8 mouse cellular contexts compared by ENCODE assay signal in genomic region chr11:105495591-105496270, GRCm38 (mm10). TPM values are rescaled to one million over a fixed set of nuclear protein-coding genes. Genes with fewer than 3 reads are reported as not detected.
DNase-seq lines count a peak whose midpoint lies in the region; ATAC-seq and TF ChIP-seq lines count a peak whose summit lies in the region.
"Had no signal": no experiment of that assay in that cellular context is flagged by ENCODE, and none has a peak within 500 bp of the region (broad histone marks: within the 10 kb centered on the region; RNA-seq: fewer than 3 reads in every experiment).

No protein-coding gene starts in this region.

- no peak overlapping the region for H3K27ac ChIP-seq in hindbrain, embryonic 16.5 days (ENCODE audit: low read depth, low read length)
- H3K27ac ChIP-seq in hindbrain, embryonic 14.5 days: no peak overlapping the region
- no peak overlapping the region for H3K27ac ChIP-seq in neural tube, embryonic 13.5 days (replicated peaks)
- H3K27ac ChIP-seq in heart, embryonic 15.5 days: peak overlapping the region; percentile 58
- H3K27ac ChIP-seq in stomach, postnatal 0 days (replicated peaks): no peak overlapping the region

- WGBS in hindbrain, embryonic 16.5 days: 57% methylated on average over 18 of the region's 18 CpGs
- 68% methylated on average over 18 of the region's 18 CpGs for WGBS in hindbrain, embryonic 14.5 days
- 66% methylated on average over 18 of the region's 18 CpGs for WGBS in neural tube, embryonic 13.5 days
- 34% methylated on average over 18 of the region's 18 CpGs for WGBS in heart, embryonic 15.5 days
- WGBS in stomach, postnatal 0 days: 48% methylated on average over 18 of the region's 18 CpGs

- no peaks in the 10 kb centered on the region for H3K36me3 ChIP-seq in hindbrain, embryonic 16.5 days (ENCODE audit: control insufficient read depth, insufficient read depth, low read length)
- no peaks in the 10 kb centered on the region for H3K36me3 ChIP-seq in hindbrain, embryonic 14.5 days (replicated peaks; ENCODE audit: control insufficient read depth, insufficient read depth)
- no peaks in the 10 kb centered on the region for H3K36me3 ChIP-seq in neural tube, embryonic 13.5 days
- H3K36me3 ChIP-seq in heart, embryonic 15.5 days: no peaks in the 10 kb centered on the region
- H3K36me3 ChIP-seq in stomach, postnatal 0 days (ENCODE audit: control insufficient read depth, insufficient read depth, low read length): no peaks in the 10 kb centered on the region

- no peaks in the 10 kb centered on the region for H3K9me3 ChIP-seq in hindbrain, embryonic 16.5 days (ENCODE audit: control insufficient read depth, low read length)
- no peaks in the 10 kb centered on the region for H3K9me3 ChIP-seq in hindbrain, embryonic 14.5 days (ENCODE audit: control insufficient read depth, low read length)
- H3K9me3 ChIP-seq in neural tube, embryonic 13.5 days: no peaks in the 10 kb centered on the region
- H3K9me3 ChIP-seq in heart, embryonic 15.5 days (replicated peaks): no peaks in the 10 kb centered on the region
- no peaks in the 10 kb centered on the region for H3K9me3 ChIP-seq in stomach, postnatal 0 days (ENCODE audit: control insufficient read depth, low read length)

- no peak for DNase-seq in hindbrain, embryonic 14.5 days (ENCODE audit: low spot score)
- no peak for DNase-seq in neural tube, embryonic 10.5 days (ENCODE audit: extremely low spot score, low spot score)
- no peak for DNase-seq in stomach, postnatal 0 days (ENCODE audit: low spot score)
- DNase-seq in B cell, adult 2 months: no peak
- DNase-seq: kidney, adult 9 months had no signal

- no peaks in the 10 kb centered on the region; the same call in 1 of the 2 replicates for H3K4me1 ChIP-seq in hindbrain, embryonic 16.5 days (ENCODE audit: control insufficient read depth, insufficient read depth, low read depth, low read length)
- no peaks in the 10 kb centered on the region for H3K4me1 ChIP-seq in hindbrain, embryonic 14.5 days (replicated peaks; ENCODE audit: control insufficient read depth, insufficient read depth, low read length)
- H3K4me1 ChIP-seq in neural tube, embryonic 13.5 days (replicated peaks): peaks cover 9% of the 10 kb centered on the region; the same call in 1 of the 2 replicates
- peaks cover 30% of the 10 kb centered on the region for H3K4me1 ChIP-seq in heart, embryonic 15.5 days (replicated peaks)
- no peaks in the 10 kb centered on the region for H3K4me1 ChIP-seq in stomach, postnatal 0 days (replicated peaks; ENCODE audit: control insufficient read depth, insufficient read depth)

- no peak overlapping the region for H3K4me3 ChIP-seq in hindbrain, embryonic 16.5 days (ENCODE audit: low read length)
- no peak overlapping the region for H3K4me3 ChIP-seq in hindbrain, embryonic 14.5 days (replicated peaks; ENCODE audit: low read length)
- H3K4me3 ChIP-seq in neural tube, embryonic 13.5 days: no peak overlapping the region
- H3K4me3 ChIP-seq in heart, embryonic 15.5 days: peak overlapping the region; percentile 1; the same call in 1 of the 2 replicates
- H3K4me3 ChIP-seq in stomach, postnatal 0 days (ENCODE audit: low read depth, low read length): no peak overlapping the region

- no peak for ATAC-seq in hindbrain, embryonic 16.5 days
- ATAC-seq in hindbrain, embryonic 14.5 days (ENCODE audit: low FRiP score): no peak
- ATAC-seq in neural tube, embryonic 13.5 days (ENCODE audit: low read depth): no peak
- ATAC-seq in heart, embryonic 15.5 days (replicated peaks; ENCODE audit: insufficient number of reproducible peaks, insufficient read depth, low FRiP score, low read depth): no peak
- ATAC-seq in stomach, postnatal 0 days (ENCODE audit: low FRiP score, low TSS enrichment): no peak

- TF ChIP-seq EP300 in stomach, postnatal 0 days (optimal IDR thresholded peaks at IDR 0.05): no peak

- no peak for TF ChIP-seq CTCF in stomach, postnatal 0 days (IDR thresholded peaks at IDR 0.05; ENCODE audit: low read depth)

- H3K4me2 ChIP-seq in hindbrain, embryonic 16.5 days (ENCODE audit: low read length): 0 out of 2 replicates have a peak overlapping the region, but pooled peaks have one; percentile 9
- H3K4me2 ChIP-seq in hindbrain, embryonic 14.5 days (replicated peaks): no peak overlapping the region
- H3K4me2 ChIP-seq in neural tube, embryonic 13.5 days: peak overlapping the region; percentile 4; the same call in 1 of the 2 replicates
- H3K4me2 ChIP-seq in heart, embryonic 15.5 days: peak overlapping the region; percentile 48
- H3K4me2 ChIP-seq in stomach, postnatal 0 days (replicated peaks; ENCODE audit: low read depth): peak overlapping the region; percentile 15

- no peak overlapping the region for H3K9ac ChIP-seq in hindbrain, embryonic 16.5 days (ENCODE audit: low read depth, low read length)
- H3K9ac ChIP-seq in hindbrain, embryonic 14.5 days: no peak overlapping the region
- no peak overlapping the region for H3K9ac ChIP-seq in neural tube, embryonic 13.5 days
- H3K9ac ChIP-seq in heart, embryonic 15.5 days: no peak overlapping the region
- no peak overlapping the region for H3K9ac ChIP-seq in stomach, postnatal 0 days (ENCODE audit: low read length)

- H3K27me3 ChIP-seq in hindbrain, embryonic 16.5 days (replicated peaks; ENCODE audit: control insufficient read depth, insufficient read depth, low read length): no peaks in the 10 kb centered on the region
- H3K27me3 ChIP-seq in hindbrain, embryonic 14.5 days (ENCODE audit: control insufficient read depth, insufficient read depth, low read length): no peaks in the 10 kb centered on the region
- no peaks in the 10 kb centered on the region for H3K27me3 ChIP-seq in neural tube, embryonic 13.5 days
- no peaks in the 10 kb centered on the region for H3K27me3 ChIP-seq in heart, embryonic 15.5 days
- H3K27me3 ChIP-seq in stomach, postnatal 0 days (ENCODE audit: control insufficient read depth, insufficient read depth, low read length): no peaks in the 10 kb centered on the region

RNA-seq across cellular contexts. Expression of gene March10, which starts 39.2 kb away (rescaled TPM):
- 0.38 and 0.72 TPM in 2 replicates for polyA plus RNA-seq in hindbrain, embryonic 16.5 days (2015; fragmentation: Nextera tagmentation; extraction: Ambion mirVana)
- 0.41 and 0.60 TPM in 2 replicates for polyA plus RNA-seq in hindbrain, embryonic 14.5 days (2014; fragmentation: Nextera tagmentation; extraction: Ambion mirVana)
- not detected in 2 replicates for polyA plus RNA-seq in neural tube, embryonic 13.5 days (2015; fragmentation: Nextera tagmentation; extraction: Ambion mirVana)
- polyA plus RNA-seq in heart, embryonic 15.5 days (2015; fragmentation: Nextera tagmentation; extraction: Ambion mirVana): 0.16 TPM in 1 of 2 replicates, not detected in the other
- not detected in 2 replicates for polyA plus RNA-seq in stomach, postnatal 0 days (2015; fragmentation: Nextera tagmentation; extraction: Ambion mirVana)
